Mouse (Mus musculus): ENCODE data around the gene Evi5. TPM values are rescaled to one million over a fixed set of nuclear protein-coding genes. Genes with fewer than 3 reads are reported as not detected.

Gene Evi5
- polyA plus RNA-seq, 1 experiment: 72.9 TPM

DNA sequence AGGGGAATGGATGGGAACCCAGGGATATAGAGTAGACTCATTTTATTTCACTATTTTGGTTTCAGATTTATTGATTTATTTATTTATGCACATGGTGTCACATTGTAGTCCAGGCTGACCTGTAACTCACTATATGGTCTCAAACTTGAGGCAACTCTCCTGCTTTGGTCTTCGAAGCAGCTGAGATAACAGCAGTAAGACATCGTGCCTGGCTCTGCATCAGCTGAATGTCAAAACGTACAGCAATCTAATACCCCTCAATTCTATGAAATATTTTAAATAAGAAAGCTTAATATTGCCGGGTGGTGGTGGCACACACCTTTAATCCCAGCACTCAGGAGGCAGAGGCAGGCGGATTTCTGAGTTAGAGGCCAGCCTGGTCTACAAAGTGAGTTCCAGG, 36.1 kb upstream of the Evi5 start:
- no peaks in the 10 kb centered on the region for H3K27me3 ChIP-seq (ENCODE audit: control insufficient read depth, insufficient read depth, low read length, poor library complexity, severe bottlenecking)
- TF ChIP-seq POLR2A (IDR thresholded peaks at IDR 0.05; ENCODE audit: insufficient read depth, low read length) (no peak), CTCF (IDR thresholded peaks at IDR 0.05; ENCODE audit: low read depth, low read length) (no peak), EP300 (IDR thresholded peaks at IDR 0.05; ENCODE audit: insufficient read depth, low read depth, low read length) (no peak)
- H3K4me1 ChIP-seq (ENCODE audit: control insufficient read depth, insufficient read depth, low read length): no peaks in the 10 kb centered on the region
- no peak overlapping the region for H3K9ac ChIP-seq (ENCODE audit: low read depth, poor library complexity, severe bottlenecking)
- no peaks in the 10 kb centered on the region for H3K9me3 ChIP-seq (replicated peaks; ENCODE audit: control insufficient read depth, insufficient read depth, low read length, poor library complexity, severe bottlenecking)
- H3K4me3 ChIP-seq (ENCODE audit: low read depth, low read length): no peak overlapping the region
- H3K27ac ChIP-seq (ENCODE audit: insufficient read depth, low read length): no peak overlapping the region
- peaks cover 28% of the 10 kb centered on the region for H3K36me3 ChIP-seq (ENCODE audit: control insufficient read depth, insufficient read depth, low read length, poor library complexity, severe bottlenecking)

DNA sequence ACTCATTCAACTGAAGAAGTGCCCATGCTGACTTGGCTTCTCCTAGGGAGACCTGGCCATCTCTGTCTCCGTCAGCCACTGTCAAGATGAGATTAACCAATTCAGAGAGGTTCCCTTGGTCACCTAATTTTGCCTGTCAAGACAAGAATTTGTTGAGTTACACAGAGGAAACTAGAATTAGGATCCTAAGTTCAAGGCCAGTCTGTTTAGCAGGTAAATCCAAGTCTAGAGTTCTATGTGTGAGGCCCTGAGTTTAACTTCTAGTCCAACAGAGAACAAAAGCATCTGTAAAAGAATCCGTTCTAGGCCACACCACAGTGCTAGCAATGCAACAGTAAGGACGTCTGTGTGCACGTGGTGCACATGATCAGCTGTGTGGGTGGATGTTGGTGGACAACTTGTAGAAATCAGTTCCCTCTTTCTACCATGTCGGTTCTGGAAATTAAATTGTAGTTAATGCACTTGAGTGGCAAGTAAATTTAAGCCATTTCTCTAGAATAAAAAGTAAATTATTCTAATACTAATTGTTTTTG, 35.2 kb upstream of the Evi5 start:
- TF ChIP-seq POLR2A (IDR thresholded peaks at IDR 0.05; ENCODE audit: insufficient read depth, low read length): no peak
- TF ChIP-seq CTCF (IDR thresholded peaks at IDR 0.05; ENCODE audit: low read depth, low read length): no peak
- TF ChIP-seq EP300 (IDR thresholded peaks at IDR 0.05; ENCODE audit: insufficient read depth, low read depth, low read length): no peak
- H3K4me1 ChIP-seq (ENCODE audit: control insufficient read depth, insufficient read depth, low read length): no peaks in the 10 kb centered on the region
- H3K27ac ChIP-seq (ENCODE audit: insufficient read depth, low read length): no peak overlapping the region
- no peak overlapping the region for H3K4me3 ChIP-seq (ENCODE audit: low read depth, low read length)
- no peaks in the 10 kb centered on the region for H3K9me3 ChIP-seq (replicated peaks; ENCODE audit: control insufficient read depth, insufficient read depth, low read length, poor library complexity, severe bottlenecking)
- no peaks in the 10 kb centered on the region for H3K27me3 ChIP-seq (ENCODE audit: control insufficient read depth, insufficient read depth, low read length, poor library complexity, severe bottlenecking)
- no peak overlapping the region for H3K9ac ChIP-seq (ENCODE audit: low read depth, poor library complexity, severe bottlenecking)
- H3K36me3 ChIP-seq (ENCODE audit: control insufficient read depth, insufficient read depth, low read length, poor library complexity, severe bottlenecking): peaks cover 37% of the 10 kb centered on the region

DNA sequence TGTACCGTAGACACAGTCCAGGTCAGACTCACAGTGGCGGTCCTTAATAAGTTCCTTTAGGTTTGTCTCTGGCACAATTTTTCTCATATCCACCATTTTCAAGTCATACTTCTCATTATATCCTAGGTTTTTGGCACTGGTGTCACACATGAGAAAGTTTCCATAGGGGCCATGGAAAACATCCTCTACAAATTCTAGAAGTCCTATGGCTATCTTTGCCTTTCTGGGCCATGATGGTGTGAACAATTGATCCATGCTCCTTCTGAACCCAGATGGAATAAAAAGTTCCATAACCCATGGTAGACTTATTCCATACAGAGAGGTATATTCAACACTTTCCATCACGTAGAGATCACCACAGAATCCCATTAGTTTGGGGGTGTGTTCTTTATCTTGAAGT, 34.8 kb upstream of the Evi5 start:
- H3K36me3 ChIP-seq (ENCODE audit: control insufficient read depth, insufficient read depth, low read length, poor library complexity, severe bottlenecking): peaks cover 41% of the 10 kb centered on the region
- TF ChIP-seq POLR2A (IDR thresholded peaks at IDR 0.05; ENCODE audit: insufficient read depth, low read length) (no peak), EP300 (IDR thresholded peaks at IDR 0.05; ENCODE audit: insufficient read depth, low read depth, low read length) (no peak), CTCF (IDR thresholded peaks at IDR 0.05; ENCODE audit: low read depth, low read length) (no peak)
- no peaks in the 10 kb centered on the region for H3K9me3 ChIP-seq (replicated peaks; ENCODE audit: control insufficient read depth, insufficient read depth, low read length, poor library complexity, severe bottlenecking)
- no peak overlapping the region for H3K4me3 ChIP-seq (ENCODE audit: low read depth, low read length)
- no peaks in the 10 kb centered on the region for H3K4me1 ChIP-seq (ENCODE audit: control insufficient read depth, insufficient read depth, low read length)
- no peak overlapping the region for H3K27ac ChIP-seq (ENCODE audit: insufficient read depth, low read length)
- H3K9ac ChIP-seq (ENCODE audit: low read depth, poor library complexity, severe bottlenecking): no peak overlapping the region
- no peaks in the 10 kb centered on the region for H3K27me3 ChIP-seq (ENCODE audit: control insufficient read depth, insufficient read depth, low read length, poor library complexity, severe bottlenecking)

DNA sequence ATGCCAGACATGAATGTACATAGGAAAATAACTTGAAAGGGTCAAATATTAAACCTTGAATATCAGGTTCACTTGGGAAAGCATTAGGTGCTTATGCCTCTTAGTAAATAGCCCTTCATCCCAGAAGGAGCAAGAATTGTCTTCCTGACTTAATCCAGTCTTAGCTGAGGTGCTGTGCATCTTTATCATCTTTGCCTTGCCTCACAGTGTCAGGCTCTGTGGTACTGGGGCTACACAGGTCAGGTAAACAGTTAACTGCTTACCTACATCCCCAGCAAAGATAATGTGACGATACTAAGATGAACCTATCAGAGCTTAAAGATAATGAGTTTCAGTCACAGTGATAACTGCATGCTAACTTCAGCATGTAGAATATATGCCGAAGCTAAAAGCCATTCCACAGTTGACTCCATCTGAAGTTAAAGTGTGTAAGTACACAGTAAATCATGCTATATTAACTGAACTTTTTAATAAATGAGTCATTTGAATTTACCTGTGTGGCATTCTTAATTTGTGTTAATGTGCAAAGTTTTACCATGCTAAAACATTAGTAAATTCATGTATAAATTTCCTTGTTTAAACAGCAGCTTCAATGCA, 33.7 kb upstream of the Evi5 start:
- Histone ChIP-seq H3K4me1 (ENCODE audit: control insufficient read depth, insufficient read depth, low read length) (no peaks in the 10 kb centered on the region), H3K9me3 (replicated peaks; ENCODE audit: control insufficient read depth, insufficient read depth, low read length, poor library complexity, severe bottlenecking) (no peaks in the 10 kb centered on the region), H3K36me3 (ENCODE audit: control insufficient read depth, insufficient read depth, low read length, poor library complexity, severe bottlenecking) (peaks cover 52% of the 10 kb centered on the region), H3K27ac (ENCODE audit: insufficient read depth, low read length) (no peak overlapping the region), H3K27me3 (ENCODE audit: control insufficient read depth, insufficient read depth, low read length, poor library complexity, severe bottlenecking) (no peaks in the 10 kb centered on the region), H3K4me3 (ENCODE audit: low read depth, low read length) (no peak overlapping the region), H3K9ac (ENCODE audit: low read depth, poor library complexity, severe bottlenecking) (no peak overlapping the region)
- TF ChIP-seq CTCF (IDR thresholded peaks at IDR 0.05; ENCODE audit: low read depth, low read length): no peak
- no peak for TF ChIP-seq POLR2A (IDR thresholded peaks at IDR 0.05; ENCODE audit: insufficient read depth, low read length)

DNA sequence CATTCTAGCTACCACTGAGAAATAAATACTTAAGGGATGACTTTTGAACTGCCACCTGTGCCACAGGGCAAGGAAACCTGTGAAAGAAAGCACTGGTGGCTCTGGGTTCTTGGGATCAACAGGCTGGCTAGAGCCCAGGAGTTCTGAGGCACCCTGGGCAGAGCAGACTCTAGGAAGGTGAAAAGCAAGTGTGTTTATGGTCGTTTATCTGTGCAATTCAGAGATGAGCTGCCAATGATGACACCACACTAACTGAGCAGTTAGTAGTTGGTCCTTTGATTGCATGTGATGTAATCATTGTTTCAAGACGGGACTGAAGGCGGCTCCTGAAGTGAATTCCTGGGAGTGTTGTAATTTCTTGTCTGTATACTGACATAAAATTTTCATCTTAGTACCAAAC, 29.4 kb upstream of the Evi5 start:
- TF ChIP-seq CTCF (IDR thresholded peaks at IDR 0.05; ENCODE audit: low read depth, low read length) (no peak), EP300 (IDR thresholded peaks at IDR 0.05; ENCODE audit: insufficient read depth, low read depth, low read length) (no peak), POLR2A (IDR thresholded peaks at IDR 0.05; ENCODE audit: insufficient read depth, low read length) (no peak)
- H3K27ac ChIP-seq (ENCODE audit: insufficient read depth, low read length): peak overlapping the region; percentile 42
- H3K27me3 ChIP-seq (ENCODE audit: control insufficient read depth, insufficient read depth, low read length, poor library complexity, severe bottlenecking): no peaks in the 10 kb centered on the region
- H3K4me3 ChIP-seq (ENCODE audit: low read depth, low read length): no peak overlapping the region
- H3K36me3 ChIP-seq (ENCODE audit: control insufficient read depth, insufficient read depth, low read length, poor library complexity, severe bottlenecking): peaks cover 78% of the 10 kb centered on the region
- peak overlapping the region; percentile 43; the same call in 1 of the 2 replicates for H3K9ac ChIP-seq (ENCODE audit: low read depth, poor library complexity, severe bottlenecking)
- no peaks in the 10 kb centered on the region for H3K9me3 ChIP-seq (replicated peaks; ENCODE audit: control insufficient read depth, insufficient read depth, low read length, poor library complexity, severe bottlenecking)
- no peaks in the 10 kb centered on the region for H3K4me1 ChIP-seq (ENCODE audit: control insufficient read depth, insufficient read depth, low read length)

DNA sequence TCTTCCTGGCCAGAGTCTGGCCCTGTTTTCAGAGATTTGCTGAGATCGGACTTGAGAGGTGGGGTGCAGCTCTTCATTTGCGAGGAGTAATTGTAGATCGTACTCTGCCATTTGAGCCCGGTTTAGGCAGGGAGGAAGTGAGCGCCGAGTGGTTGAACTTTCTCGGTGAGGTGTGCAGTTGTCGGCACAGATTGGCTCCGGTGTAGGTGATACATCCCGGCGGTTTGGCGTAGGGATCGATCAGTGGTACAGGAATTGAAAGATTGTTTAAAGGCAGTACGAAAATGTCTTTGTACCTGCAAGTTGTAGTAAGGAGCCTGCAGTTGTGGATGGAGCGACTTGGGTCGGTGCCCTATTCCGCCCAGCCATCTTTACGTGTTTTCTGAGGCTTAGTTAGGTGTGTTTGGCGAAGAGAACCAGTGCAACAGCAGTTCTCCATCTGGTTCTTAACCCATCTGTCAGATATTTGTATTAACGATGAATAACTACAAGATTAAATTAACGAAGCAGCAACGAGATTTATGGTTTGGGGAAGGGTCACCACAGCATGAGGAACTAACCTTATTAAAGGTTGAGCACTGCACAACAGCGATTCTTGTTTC, 26.2 kb upstream of the Evi5 start:
- H3K9ac ChIP-seq (ENCODE audit: low read depth, poor library complexity, severe bottlenecking): peak overlapping the region; percentile 91
- no peak for TF ChIP-seq POLR2A (IDR thresholded peaks at IDR 0.05; ENCODE audit: insufficient read depth, low read length)
- no peaks in the 10 kb centered on the region for H3K4me1 ChIP-seq (ENCODE audit: control insufficient read depth, insufficient read depth, low read length)
- H3K27me3 ChIP-seq (ENCODE audit: control insufficient read depth, insufficient read depth, low read length, poor library complexity, severe bottlenecking): no peaks in the 10 kb centered on the region
- H3K36me3 ChIP-seq (ENCODE audit: control insufficient read depth, insufficient read depth, low read length, poor library complexity, severe bottlenecking): peaks cover 51% of the 10 kb centered on the region
- no peaks in the 10 kb centered on the region for H3K9me3 ChIP-seq (replicated peaks; ENCODE audit: control insufficient read depth, insufficient read depth, low read length, poor library complexity, severe bottlenecking)
- peak overlapping the region; percentile 85 for H3K4me3 ChIP-seq (ENCODE audit: low read depth, low read length)
- H3K27ac ChIP-seq (ENCODE audit: insufficient read depth, low read length): peak overlapping the region; percentile 13
